Mouse (Mus musculus): ENCODE results near the gene Dhx36.

Gene Dhx36

GRCm38 (mm10) chr3:62447151-62447550, 59.7 kb downstream of the Dhx36 start:
- no peaks in the 10 kb centered on the region for H3K9me3 ChIP-seq (ENCODE audit: low read length)
- no peaks in the 10 kb centered on the region for H3K4me1 ChIP-seq (replicated peaks; ENCODE audit: low read depth, low read length)
- no peaks in the 10 kb centered on the region for H3K36me3 ChIP-seq (ENCODE audit: insufficient read depth, low read length)
- H3K27me3 ChIP-seq (ENCODE audit: insufficient read depth, low read length), result no peaks in the 10 kb centered on the region
- TF ChIP-seq POU5F1 (IDR thresholded peaks at IDR 0.05; ENCODE audit: borderline replicate concordance, low read length) (no peak), NANOG (IDR thresholded peaks at IDR 0.05; ENCODE audit: borderline replicate concordance, low read length) (no peak), CTCF (conservative IDR thresholded peaks at IDR 0.05; ENCODE audit: low read length) (no peak)
- H3K4me3 ChIP-seq (replicated peaks; ENCODE audit: low read length), result no peak overlapping the region

DNA sequence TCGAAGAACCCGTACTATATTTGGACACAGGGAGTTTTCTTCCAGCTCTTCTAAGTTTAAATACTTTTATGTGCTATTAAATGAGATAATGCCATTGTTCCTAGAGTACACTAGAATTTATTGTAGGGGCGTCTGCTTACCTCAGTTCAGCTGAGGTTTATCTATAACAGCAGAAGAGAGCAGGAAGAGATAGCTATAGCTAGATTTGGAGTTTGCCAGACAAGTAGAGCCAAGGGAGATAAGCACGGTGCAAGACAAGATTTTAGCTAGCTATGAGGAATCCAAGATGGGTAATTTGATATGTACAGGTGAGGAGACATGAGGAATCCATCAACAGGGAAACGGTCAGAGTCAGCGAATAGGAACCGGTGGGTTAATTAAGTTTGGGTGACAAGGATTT, 60.5 kb downstream of the Dhx36 start:
- no peaks in the 10 kb centered on the region for H3K27me3 ChIP-seq (ENCODE audit: insufficient read depth, low read length)
- TF ChIP-seq NANOG (IDR thresholded peaks at IDR 0.05; ENCODE audit: borderline replicate concordance, low read length), result no peak
- no peak for TF ChIP-seq CTCF (conservative IDR thresholded peaks at IDR 0.05; ENCODE audit: low read length)
- TF ChIP-seq POU5F1 (IDR thresholded peaks at IDR 0.05; ENCODE audit: borderline replicate concordance, low read length), result no peak
- no peaks in the 10 kb centered on the region for H3K36me3 ChIP-seq (ENCODE audit: insufficient read depth, low read length)
- H3K9me3 ChIP-seq (ENCODE audit: low read length), result no peaks in the 10 kb centered on the region
- H3K4me3 ChIP-seq (replicated peaks; ENCODE audit: low read length), result no peak overlapping the region
- no peaks in the 10 kb centered on the region for H3K4me1 ChIP-seq (replicated peaks; ENCODE audit: low read depth, low read length)

- H3K36me3 ChIP-seq (ENCODE audit: insufficient read depth, low read length), result no peaks in the 10 kb centered on the region
- H3K9me3 ChIP-seq (ENCODE audit: low read length), result no peaks in the 10 kb centered on the region
- no peak overlapping the region for H3K4me3 ChIP-seq (replicated peaks; ENCODE audit: low read length)
- no peaks in the 10 kb centered on the region for H3K27me3 ChIP-seq (ENCODE audit: insufficient read depth, low read length)
- TF ChIP-seq NANOG (IDR thresholded peaks at IDR 0.05; ENCODE audit: borderline replicate concordance, low read length) (no peak), CTCF (conservative IDR thresholded peaks at IDR 0.05; ENCODE audit: low read length) (no peak), POU5F1 (IDR thresholded peaks at IDR 0.05; ENCODE audit: borderline replicate concordance, low read length) (no peak)
- H3K4me1 ChIP-seq (replicated peaks; ENCODE audit: low read depth, low read length), result no peaks in the 10 kb centered on the region
Measured at GRCm38 (mm10) chr3:62443582-62444194, 63.1 kb downstream of the Dhx36 start.

DNA sequence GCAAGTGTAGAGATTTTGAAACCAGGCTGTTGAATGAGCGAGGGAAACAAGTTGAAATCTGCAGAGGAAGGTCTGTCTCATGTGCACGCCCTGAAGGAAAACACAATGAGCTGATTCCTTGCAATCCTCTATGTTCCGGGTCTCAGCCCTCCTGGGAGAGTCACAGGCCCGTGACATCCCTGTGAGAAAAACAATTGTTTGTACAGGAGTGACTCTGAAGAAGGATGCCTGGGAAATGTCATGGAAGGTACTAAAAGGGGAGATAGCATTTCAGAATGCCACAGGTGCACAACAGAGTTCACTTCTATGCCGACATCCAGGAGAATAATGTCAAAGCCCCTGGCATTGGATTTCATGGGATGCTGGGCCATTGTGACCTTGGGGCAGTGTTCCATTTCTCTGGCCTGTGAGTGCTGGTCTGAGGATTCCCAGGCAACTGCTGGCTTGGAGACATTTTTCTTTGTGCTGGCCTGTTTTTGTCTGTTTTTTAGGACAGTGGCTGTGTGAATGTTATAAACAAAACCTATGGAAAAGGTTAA, 66.3 kb downstream of the Dhx36 start:
- Histone ChIP-seq H3K27me3 (ENCODE audit: insufficient read depth, low read length) (no peaks in the 10 kb centered on the region), H3K4me3 (replicated peaks; ENCODE audit: low read length) (no peak overlapping the region), H3K4me1 (replicated peaks; ENCODE audit: low read depth, low read length) (no peaks in the 10 kb centered on the region), H3K36me3 (ENCODE audit: insufficient read depth, low read length) (no peaks in the 10 kb centered on the region), H3K9me3 (ENCODE audit: low read length) (no peaks in the 10 kb centered on the region)
- TF ChIP-seq NANOG (IDR thresholded peaks at IDR 0.05; ENCODE audit: borderline replicate concordance, low read length) (no peak), POU5F1 (IDR thresholded peaks at IDR 0.05; ENCODE audit: borderline replicate concordance, low read length) (no peak)

DNA sequence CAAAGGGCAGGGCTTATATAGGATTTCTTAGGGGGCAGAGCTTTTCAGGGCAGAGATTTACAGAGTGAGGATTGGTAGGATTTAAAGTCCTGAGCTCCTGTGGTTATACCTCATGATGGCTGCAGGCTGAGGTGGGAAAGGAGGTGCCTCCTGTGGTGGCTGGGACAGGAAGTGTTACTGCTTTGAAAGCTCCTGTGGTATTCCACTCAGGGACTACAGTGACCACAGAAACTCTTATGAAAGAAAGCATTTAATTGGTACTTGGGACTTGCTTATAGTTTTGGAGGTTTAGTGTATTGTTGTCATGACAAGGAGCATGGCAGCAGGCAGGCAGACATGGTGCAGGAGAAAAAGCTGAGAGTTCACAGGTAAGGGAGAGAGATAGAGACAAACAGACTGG, 70.9 kb downstream of the Dhx36 start:
- H3K9me3 ChIP-seq (ENCODE audit: low read length), result no peaks in the 10 kb centered on the region
- TF ChIP-seq POU5F1 (IDR thresholded peaks at IDR 0.05; ENCODE audit: borderline replicate concordance, low read length), result no peak
- TF ChIP-seq CTCF (conservative IDR thresholded peaks at IDR 0.05; ENCODE audit: low read length), result no peak
- no peak for TF ChIP-seq NANOG (IDR thresholded peaks at IDR 0.05; ENCODE audit: borderline replicate concordance, low read length)

DNA sequence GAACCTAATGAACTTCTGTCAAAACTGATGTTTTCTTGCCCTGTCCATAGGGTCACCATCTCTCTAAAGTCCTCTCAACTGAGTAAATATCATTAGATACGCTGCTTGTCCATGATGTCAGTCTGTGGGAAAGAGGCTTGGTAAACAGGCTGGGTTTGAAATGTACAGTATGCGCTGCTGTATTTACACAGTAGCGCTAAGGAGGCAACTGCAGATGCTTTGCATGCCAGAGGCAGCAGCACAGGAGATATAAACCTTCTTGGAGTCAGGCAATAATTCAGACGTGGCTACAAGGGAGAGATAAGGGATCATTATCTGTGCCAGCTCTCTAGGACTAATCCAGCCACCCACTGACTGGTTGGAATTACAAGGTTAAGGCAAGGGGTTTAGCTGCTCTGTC, 73.1 kb downstream of the Dhx36 start:
- Histone ChIP-seq H3K4me1 (replicated peaks; ENCODE audit: low read depth, low read length) (no peaks in the 10 kb centered on the region), H3K27me3 (ENCODE audit: insufficient read depth, low read length) (no peaks in the 10 kb centered on the region), H3K36me3 (ENCODE audit: insufficient read depth, low read length) (no peaks in the 10 kb centered on the region), H3K9me3 (ENCODE audit: low read length) (no peaks in the 10 kb centered on the region), H3K4me3 (replicated peaks; ENCODE audit: low read length) (no peak overlapping the region)
- TF ChIP-seq NANOG (IDR thresholded peaks at IDR 0.05; ENCODE audit: borderline replicate concordance, low read length) (no peak), POU5F1 (IDR thresholded peaks at IDR 0.05; ENCODE audit: borderline replicate concordance, low read length) (no peak), CTCF (conservative IDR thresholded peaks at IDR 0.05; ENCODE audit: low read length) (no peak)

More for the DNA sequence above, 70.9 kb downstream of the Dhx36 start:
- Histone ChIP-seq H3K27me3 (ENCODE audit: insufficient read depth, low read length) (no peaks in the 10 kb centered on the region), H3K4me3 (replicated peaks; ENCODE audit: low read length) (no peak overlapping the region), H3K4me1 (replicated peaks; ENCODE audit: low read depth, low read length) (no peaks in the 10 kb centered on the region), H3K36me3 (ENCODE audit: insufficient read depth, low read length) (no peaks in the 10 kb centered on the region)

DNA sequence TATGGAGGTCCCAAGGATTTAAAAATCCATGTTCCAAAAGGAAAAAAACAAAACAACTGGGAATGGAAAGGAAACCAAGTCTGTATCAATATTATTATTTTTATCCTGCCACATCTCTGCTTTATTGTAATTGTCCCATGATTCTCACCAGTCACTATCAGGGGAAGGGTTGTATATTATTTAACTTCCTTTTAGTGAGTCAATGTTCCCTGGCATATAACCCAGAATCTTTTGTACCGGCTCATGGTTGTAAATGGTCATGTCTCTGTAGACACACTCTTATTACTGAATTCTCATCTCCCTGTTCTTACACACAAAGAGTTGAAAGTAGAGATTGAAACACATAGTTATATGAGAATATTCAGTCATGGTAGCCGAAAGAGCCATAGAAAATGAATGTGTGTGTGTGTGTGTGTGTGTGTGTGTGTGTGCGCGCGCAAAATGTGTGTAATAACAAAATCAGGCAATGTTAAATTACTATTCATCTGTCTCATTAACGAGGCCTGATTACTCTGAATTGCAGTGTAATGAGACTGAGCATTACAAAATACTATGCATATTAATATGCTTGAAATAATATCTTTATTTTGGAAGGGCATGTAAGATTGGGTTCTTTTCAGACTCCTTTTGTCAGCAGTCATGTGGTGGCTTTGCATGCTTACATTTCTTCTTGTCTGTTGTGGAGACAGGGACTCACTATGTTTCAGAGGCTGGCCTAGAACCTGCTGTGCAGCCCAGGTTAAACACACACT, 88.2 kb downstream of the Dhx36 start:
- Histone ChIP-seq H3K4me3 (replicated peaks; ENCODE audit: low read length) (no peak overlapping the region), H3K9me3 (ENCODE audit: low read length) (no peaks in the 10 kb centered on the region), H3K27me3 (ENCODE audit: insufficient read depth, low read length) (no peaks in the 10 kb centered on the region), H3K4me1 (replicated peaks; ENCODE audit: low read depth, low read length) (no peaks in the 10 kb centered on the region), H3K36me3 (ENCODE audit: insufficient read depth, low read length) (no peaks in the 10 kb centered on the region)
- no peak for TF ChIP-seq CTCF (conservative IDR thresholded peaks at IDR 0.05; ENCODE audit: low read length)
- TF ChIP-seq POU5F1 (IDR thresholded peaks at IDR 0.05; ENCODE audit: borderline replicate concordance, low read length), result no peak
- TF ChIP-seq NANOG (IDR thresholded peaks at IDR 0.05; ENCODE audit: borderline replicate concordance, low read length), result no peak
